Mouse (Mus musculus) stomach, embryonic 16.5 days (tissue): ENCODE results near the gene Rpl5. TPM values are rescaled to one million over a fixed set of nuclear protein-coding genes. Genes with fewer than 3 reads are reported as not detected.

Experiments
- ATAC-seq: fragments of 200-750 bp; cut with Nextera tagmentation; 2 replicates; pipeline ENCODE4 v1.8.0; 2017; ENCODE audit warnings: moderate number of reproducible peaks, moderate TSS enrichment; ENCODE audit not compliant: insufficient read depth, low FRiP score
- H3K27ac ChIP-seq: fragments of 300-500 bp; sonication (generic); 2 replicates; pipeline ENCODE4 v1.5.1; 2014; ENCODE audit warnings: low read length
- H3K27me3 ChIP-seq: fragments of 300-500 bp; sonication (generic); 2 replicates; pipeline ENCODE4 v1.6.1; 2014; ENCODE audit warnings: low read length, control low read depth, mixed read lengths; ENCODE audit not compliant: control insufficient read depth, insufficient read depth
- H3K36me3 ChIP-seq: fragments of 300-500 bp; sonication (generic); 2 replicates; pipeline ENCODE4 v1.6.1; 2014; ENCODE audit warnings: low read length; ENCODE audit not compliant: control insufficient read depth, insufficient read depth
- H3K4me1 ChIP-seq: fragments of 300-500 bp; sonication (generic); 2 replicates; pipeline ENCODE4 v1.6.1; 2014; ENCODE audit warnings: low read length, control low read depth, mixed read lengths; ENCODE audit not compliant: control insufficient read depth, insufficient read depth
- H3K4me2 ChIP-seq: fragments of 300-500 bp; sonication (generic); 2 replicates; pipeline ENCODE4 v1.6.1; 2014; ENCODE audit warnings: low read depth, low read length, mixed read lengths
- H3K4me3 ChIP-seq: fragments of 300-500 bp; sonication (generic); replicated peaks from 2 replicates; pipeline ENCODE4 v1.5.1; 2014; ENCODE audit warnings: mild to moderate bottlenecking, low read length
- H3K9ac ChIP-seq: fragments of 300-500 bp; sonication (generic); 2 replicates; pipeline ENCODE4 v1.6.1; 2014; ENCODE audit warnings: low read length
- H3K9me3 ChIP-seq: fragments of 300-500 bp; sonication (generic); replicated peaks from 2 replicates; pipeline ENCODE4 v1.6.1; 2016; ENCODE audit warnings: low read length, control low read depth; ENCODE audit not compliant: control insufficient read depth
- WGBS: fragments of 180-500 bp; shearing (Covaris S2); extraction: QIAGEN DNeasy Blood & Tissue Kit; methylation state at CpG from one replicate; pipeline ENCODE4 v1.1.7; 2014; 5-methylcytosine and 5-hydroxymethylcytosine counted together
- polyA plus RNA-seq: library from polyadenylated mRNA; unstranded; fragments of >200 nt; fragmentation: Nextera tagmentation; extraction: Ambion mirVana; gene quantifications from 2 replicates; pipeline ENCODE4 v1.2.1, GENCODE M21; 2015

The Rpl5 gene
- polyA plus RNA-seq, 1 experiment from 2014 or later: 63.3 TPM

DNA sequence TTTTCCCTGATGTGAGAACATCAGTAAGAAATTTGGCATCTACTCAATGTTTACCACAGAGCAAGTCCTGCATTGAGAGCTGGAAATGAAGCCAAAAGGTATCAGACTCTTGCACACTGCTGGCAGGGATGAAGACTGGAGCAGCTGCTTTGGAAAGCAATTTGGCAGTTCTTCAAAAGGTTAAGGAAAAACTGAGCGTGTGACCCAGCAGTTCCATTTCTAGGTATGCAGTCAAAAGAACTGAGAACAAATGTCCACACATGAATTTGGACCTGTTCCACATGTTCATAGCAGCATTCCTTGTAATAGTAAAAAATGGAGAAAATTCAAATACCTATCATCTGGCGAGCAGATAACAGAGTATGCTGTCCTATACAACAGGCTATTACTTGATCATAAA lies 47.2 kb downstream of the Rpl5 start:
- H3K36me3 ChIP-seq: no peaks in the 10 kb centered on the region
- H3K9me3 ChIP-seq: no peaks in the 10 kb centered on the region
- no peak overlapping the region for H3K4me3 ChIP-seq
- no peak overlapping the region for H3K9ac ChIP-seq
- 42% methylated on average over 2 of the region's 2 CpGs for WGBS
- no peak overlapping the region for H3K27ac ChIP-seq
- peaks cover 13% of the 10 kb centered on the region for H3K4me1 ChIP-seq
- H3K4me2 ChIP-seq: no peak overlapping the region
- H3K27me3 ChIP-seq: no peaks in the 10 kb centered on the region
- peak; percentile 66; the same call in 1 of the 2 replicates for ATAC-seq

- no peaks in the 10 kb centered on the region for H3K27me3 ChIP-seq
- no peak overlapping the region for H3K4me2 ChIP-seq
- no peaks in the 10 kb centered on the region for H3K36me3 ChIP-seq
- no peak overlapping the region for H3K27ac ChIP-seq
- 65% methylated on average over 1 of the region's 1 CpGs for WGBS
- no peak overlapping the region for H3K9ac ChIP-seq
- no peak for ATAC-seq
- no peak overlapping the region for H3K4me3 ChIP-seq
- H3K4me1 ChIP-seq: peaks cover 13% of the 10 kb centered on the region
- no peaks in the 10 kb centered on the region for H3K9me3 ChIP-seq
These were observed 48.6 kb downstream of the Rpl5 start for GRCm38 (mm10) chr5:107948899-107949298.

DNA sequence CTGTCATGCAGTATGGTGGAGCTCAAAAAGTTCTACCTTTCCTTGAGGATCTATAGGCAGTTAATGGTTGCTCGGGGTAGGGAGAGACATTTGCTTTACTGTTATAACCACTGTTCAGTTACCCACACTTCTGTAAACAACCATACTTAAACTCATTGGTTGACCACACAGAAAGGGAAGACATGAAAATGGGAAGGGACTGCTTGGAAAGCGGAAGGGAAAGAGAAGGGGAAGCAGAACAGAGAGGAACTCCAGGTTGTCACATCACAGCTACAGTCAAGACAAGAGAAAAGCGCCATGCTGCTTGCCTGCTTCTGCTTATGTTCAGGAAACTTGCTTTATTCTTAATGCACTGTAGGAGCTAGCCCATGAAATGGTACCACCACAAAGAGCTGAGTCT lies 49.3 kb downstream of the Rpl5 start:
- H3K27ac ChIP-seq: no peak overlapping the region

DNA sequence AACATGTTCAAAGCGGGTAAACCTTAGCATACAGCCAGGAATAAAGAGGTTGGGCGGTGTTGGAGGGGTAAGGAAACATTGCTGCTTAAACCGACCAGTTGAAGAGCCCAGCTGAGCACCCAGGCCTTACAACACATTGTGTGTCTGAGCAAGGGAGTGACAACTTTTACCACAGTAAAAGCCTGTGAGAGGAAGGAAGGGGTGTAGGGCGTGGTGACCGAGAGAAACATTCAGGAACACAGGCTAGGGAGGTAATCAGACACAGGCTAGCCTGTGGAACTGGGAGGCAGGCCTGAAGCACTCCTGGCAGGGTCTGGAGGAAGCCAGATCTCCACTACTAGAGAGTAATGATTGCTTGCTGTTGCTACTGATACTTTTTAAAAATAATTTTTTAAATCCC lies 50.3 kb downstream of the Rpl5 start:
- H3K27me3 ChIP-seq: no peaks in the 10 kb centered on the region
- no peaks in the 10 kb centered on the region for H3K9me3 ChIP-seq
- peaks cover 13% of the 10 kb centered on the region for H3K4me1 ChIP-seq
- WGBS: 69% methylated on average over 5 of the region's 5 CpGs
- H3K4me2 ChIP-seq: no peak overlapping the region
- no peak for ATAC-seq
- no peak overlapping the region for H3K9ac ChIP-seq
- H3K4me3 ChIP-seq: no peak overlapping the region
- H3K27ac ChIP-seq: no peak overlapping the region
- H3K36me3 ChIP-seq: no peaks in the 10 kb centered on the region

More for the DNA sequence above, 49.3 kb downstream of the Rpl5 start:
- H3K27me3 ChIP-seq: no peaks in the 10 kb centered on the region
- H3K36me3 ChIP-seq: no peaks in the 10 kb centered on the region
- no peak overlapping the region for H3K4me2 ChIP-seq
- no peak for ATAC-seq
- peaks cover 13% of the 10 kb centered on the region for H3K4me1 ChIP-seq
- WGBS: 84% methylated on average over 3 of the region's 3 CpGs
- H3K4me3 ChIP-seq: no peak overlapping the region
- no peaks in the 10 kb centered on the region for H3K9me3 ChIP-seq
- no peak overlapping the region for H3K9ac ChIP-seq

Other genes starting within 250 kb of the Rpl5 start
- 0.66 and 1.1 TPM in 2 replicates for gene Gfi1, start 174.5 kb upstream of the Rpl5 start, polyA plus RNA-seq
- gene Ube2d2b, start 70.4 kb upstream of the Rpl5 start, polyA plus RNA-seq: 0.21 and 0.22 TPM in 2 replicates
- 53.5 and 55.2 TPM in 2 replicates for gene Evi5, start 25.4 kb upstream of the Rpl5 start, polyA plus RNA-seq
- gene Fam69a, start 86.6 kb downstream of the Rpl5 start, polyA plus RNA-seq: 30.0 and 32.1 TPM in 2 replicates
- 55.4 and 57.0 TPM in 2 replicates for gene Mtf2, start 165.2 kb downstream of the Rpl5 start, polyA plus RNA-seq
- gene Tmed5, start 232.1 kb downstream of the Rpl5 start, polyA plus RNA-seq: 43.7 and 52.0 TPM in 2 replicates
- gene Ccdc18, start 232.4 kb downstream of the Rpl5 start, polyA plus RNA-seq: 7.2 and 9.2 TPM in 2 replicates